21 mouse cellular contexts compared by ENCODE assay signal in genomic region chr6:71249615-71250014, GRCm38 (mm10). TPM values are rescaled to one million over a fixed set of nuclear protein-coding genes. Genes with fewer than 3 reads are reported as not detected.
"Had no signal": no experiment of that assay in that cellular context is flagged by ENCODE, and none has a peak within 500 bp of the region (broad histone marks: within the 10 kb centered on the region; RNA-seq: fewer than 3 reads in every experiment).

No protein-coding gene starts in this region.

- H3K9ac ChIP-seq: limb, embryonic 13.5 days; liver, embryonic 13.5 days; lung, embryonic 15.5 days; midbrain, embryonic 15.5 days; neural tube, embryonic 12.5 days; stomach, embryonic 15.5 days had no signal

- H3K4me2 ChIP-seq: limb, embryonic 13.5 days; liver, embryonic 13.5 days; lung, embryonic 15.5 days; midbrain, embryonic 11.5 days; midbrain, embryonic 15.5 days; neural tube, embryonic 12.5 days; stomach, embryonic 15.5 days had no signal

- H3K27me3 ChIP-seq: limb, embryonic 13.5 days; liver, embryonic 13.5 days; lung, embryonic 15.5 days; midbrain, embryonic 15.5 days; neural tube, embryonic 12.5 days; stomach, embryonic 15.5 days had no signal

- H3K4me3 ChIP-seq: limb, embryonic 13.5 days; liver, embryonic 13.5 days; lung, embryonic 15.5 days; megakaryocyte, embryonic 14.5 days; midbrain, embryonic 15.5 days; neural tube, embryonic 12.5 days; stomach, embryonic 15.5 days had no signal

- DNase-seq: kidney, postnatal 14 days; left cerebral cortex, postnatal 4 days; liver, embryonic 13.5 days; lung, postnatal 14 days; right cerebral cortex, postnatal 4 days; thymus, adult 2 months; thymus, postnatal 25 days had no signal

- H3K36me3 ChIP-seq: limb, embryonic 13.5 days; liver, embryonic 13.5 days; lung, embryonic 15.5 days; midbrain, embryonic 15.5 days; neural tube, embryonic 12.5 days; stomach, embryonic 15.5 days had no signal

- ATAC-seq: midbrain, embryonic 15.5 days had no signal

- H3K9me3 ChIP-seq: limb, embryonic 13.5 days; liver, embryonic 13.5 days; lung, embryonic 15.5 days; midbrain, embryonic 15.5 days; neural tube, embryonic 12.5 days; stomach, embryonic 15.5 days had no signal

- H3K4me1 ChIP-seq: limb, embryonic 13.5 days; liver, embryonic 13.5 days; lung, embryonic 15.5 days; midbrain, embryonic 15.5 days; neural tube, embryonic 12.5 days; stomach, embryonic 15.5 days had no signal

- H3K27ac ChIP-seq: limb, embryonic 13.5 days; liver, embryonic 13.5 days; lung, embryonic 15.5 days; macrophage; midbrain, embryonic 15.5 days; neural tube, embryonic 12.5 days; stomach, embryonic 15.5 days had no signal

RNA-seq across cellular contexts. Expression of gene Fabp1, which starts 50.0 kb away (rescaled TPM):
- total RNA-seq: layer of hippocampus, adult 8-10 months; layer of hippocampus, postnatal 14 days; left cerebral cortex, adult 18-20 months; left cerebral cortex, postnatal 10 days; left cerebral cortex, postnatal 4 days; monocyte, adult 5-6 weeks; neutrophil, adult 5-6 weeks had no signal
- polyA plus RNA-seq: macrophage; midbrain, embryonic 11.5 days; neural tube, embryonic 12.5 days had no signal
